Mouse (Mus musculus) heart, embryonic 14.5 days (tissue): ENCODE results near the gene Uckl1. TPM values are rescaled to one million over a fixed set of nuclear protein-coding genes. Genes with fewer than 3 reads are reported as not detected.

Experiments
- ATAC-seq: fragments of 200-750 bp; cut with Nextera tagmentation; 2 replicates; pipeline ENCODE4 v1.8.0; 2017; ENCODE audit warnings: low read depth, moderate TSS enrichment; ENCODE audit not compliant: insufficient number of reproducible peaks, insufficient read depth, low FRiP score
- H3K27ac ChIP-seq, 2 experiments: fragments of 200-500 bp in 1 of 2; fragments of 300-500 bp in 1 of 2; sonication (generic) in 1 of 2; replicated peaks in 1 of 2; 2 replicates each; pipeline ENCODE4 v1.5.1; 2012 to 2014; ENCODE audit warnings: low read depth in 2 of 2, low read length in 2 of 2, control low read depth in 1 of 2, mild to moderate bottlenecking in 1 of 2, mixed read lengths in 1 of 2; ENCODE audit not compliant: control insufficient read depth in 1 of 2, insufficient read depth in 1 of 2
- H3K27me3 ChIP-seq: fragments of 300-500 bp; sonication (generic); 2 replicates; pipeline ENCODE4 v1.6.1; 2014; ENCODE audit warnings: mild to moderate bottlenecking, low read length, control low read depth; ENCODE audit not compliant: control insufficient read depth, insufficient read depth
- H3K36me3 ChIP-seq: fragments of 300-500 bp; sonication (generic); 2 replicates; pipeline ENCODE4 v1.6.1; 2014; ENCODE audit warnings: mild to moderate bottlenecking, control low read depth, low read length, mixed read lengths; ENCODE audit not compliant: control insufficient read depth, insufficient read depth
- H3K4me1 ChIP-seq, 2 experiments: fragments of 200-500 bp in 1 of 2; fragments of 300-500 bp in 1 of 2; sonication (generic) in 1 of 2; 2 replicates each; pipeline ENCODE4 v1.6.1; 2012 to 2014; ENCODE audit warnings: low read length in 2 of 2, control low read depth in 1 of 2, mixed read lengths in 1 of 2; ENCODE audit not compliant: control insufficient read depth in 2 of 2, insufficient read depth in 2 of 2
- H3K4me2 ChIP-seq: fragments of 300-500 bp; sonication (generic); 2 replicates; pipeline ENCODE4 v1.6.1; 2014; ENCODE audit warnings: mild to moderate bottlenecking, low read length
- H3K4me3 ChIP-seq, 2 experiments: fragments of 200-500 bp in 1 of 2; fragments of 300-500 bp in 1 of 2; sonication (generic) in 1 of 2; 2 replicates each; pipeline ENCODE4 v1.5.1; 2012 to 2014; ENCODE audit warnings: low read length in 2 of 2, mild to moderate bottlenecking in 2 of 2, control low read depth in 1 of 2, low read depth in 1 of 2, moderate library complexity in 1 of 2; ENCODE audit not compliant: control insufficient read depth in 1 of 2, insufficient read depth in 1 of 2
- H3K9ac ChIP-seq: fragments of 300-500 bp; sonication (generic); 2 replicates; pipeline ENCODE4 v1.6.1; 2014; ENCODE audit warnings: mild to moderate bottlenecking, low read length
- H3K9me3 ChIP-seq: fragments of 300-500 bp; sonication (generic); 2 replicates; pipeline ENCODE4 v1.6.1; 2016; ENCODE audit warnings: low read length, control low read depth; ENCODE audit not compliant: control insufficient read depth
- WGBS: fragments of 180-500 bp; shearing (Covaris S2); extraction: QIAGEN DNeasy Blood & Tissue Kit; methylation state at CpG from one replicate; pipeline ENCODE4 v1.1.7; 2014; 5-methylcytosine and 5-hydroxymethylcytosine counted together
- polyA plus RNA-seq: library from polyadenylated mRNA; unstranded; fragments of >200 nt; fragmentation: Nextera tagmentation; extraction: Ambion mirVana; gene quantifications from 2 replicates; pipeline ENCODE4 v1.2.1, GENCODE M21; 2014

Gene Uckl1
- polyA plus RNA-seq, 1 experiment from 2014 or later = 72.1 TPM

GRCm38 (mm10) chr2:181588229-181588780, 3.6 kb upstream of the Uckl1 start:
- H3K27me3 ChIP-seq = no peaks in the 10 kb centered on the region
- WGBS = 89% methylated on average over 11 of the region's 11 CpGs
- peaks cover 4 to 13% of the 10 kb centered on the region in 2 experiments; a peak in 3 of 4 replicates for H3K4me1 ChIP-seq
- no peaks in the 10 kb centered on the region for H3K9me3 ChIP-seq
- no peak for ATAC-seq
- no peak overlapping the region for H3K9ac ChIP-seq
- no peak overlapping the region for H3K4me2 ChIP-seq
- H3K27ac ChIP-seq = no peak overlapping the region
- H3K4me3 ChIP-seq = no peak overlapping the region
- H3K36me3 ChIP-seq = peaks cover 73% of the 10 kb centered on the region

- peaks cover 4 to 9% of the 10 kb centered on the region in 2 experiments; a peak in 3 of 4 replicates for H3K4me1 ChIP-seq
- ATAC-seq = no peak
- H3K4me2 ChIP-seq = no peak overlapping the region
- H3K9me3 ChIP-seq = no peaks in the 10 kb centered on the region
- no peak overlapping the region for H3K9ac ChIP-seq
- H3K27me3 ChIP-seq = no peaks in the 10 kb centered on the region
- 83% methylated on average over 6 of the region's 6 CpGs for WGBS
- H3K4me3 ChIP-seq = no peak overlapping the region
- peaks cover 77% of the 10 kb centered on the region for H3K36me3 ChIP-seq
- H3K27ac ChIP-seq = no peak overlapping the region
These were observed 3.1 kb upstream of the Uckl1 start for GRCm38 (mm10) chr2:181587796-181588195.

GRCm38 (mm10) chr2:181586124-181586523, 1.4 kb upstream of the Uckl1 start:
- Histone ChIP-seq H3K9me3 (no peaks in the 10 kb centered on the region), H3K4me3 (no peak overlapping the region), H3K27ac (no peak overlapping the region), H3K4me2 (no peak overlapping the region), H3K9ac (no peak overlapping the region), H3K4me1 (peaks cover 0 to 7% of the 10 kb centered on the region in 2 experiments; a peak in 2 of 4 replicates), H3K36me3 (peaks cover 77% of the 10 kb centered on the region), H3K27me3 (no peaks in the 10 kb centered on the region)
- ATAC-seq = no peak
- 97% methylated on average over 3 of the region's 3 CpGs for WGBS

DNA sequence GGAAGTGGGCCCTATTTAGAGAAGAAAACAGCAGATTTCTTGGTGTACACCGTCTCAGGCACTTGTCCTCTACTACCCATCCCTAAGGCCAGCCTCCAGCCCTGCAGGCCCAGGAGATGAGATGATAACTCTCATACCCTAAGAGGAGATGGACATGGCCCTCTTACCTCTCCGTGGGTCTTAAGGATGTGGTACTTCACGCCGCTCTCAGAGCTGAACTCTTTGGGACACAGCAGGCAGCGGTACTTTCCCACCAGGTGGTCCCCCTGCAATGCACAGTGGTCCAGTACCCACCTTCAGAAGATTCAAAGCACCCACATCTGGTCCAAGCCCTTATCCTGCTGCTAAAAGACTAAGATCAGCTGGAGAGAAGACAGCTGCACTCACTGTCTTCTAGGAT, 814 bp upstream of the Uckl1 start:
- no peak overlapping the region for H3K27ac ChIP-seq
- ATAC-seq = no peak
- no peak overlapping the region for H3K9ac ChIP-seq
- no peak overlapping the region for H3K4me3 ChIP-seq
- H3K9me3 ChIP-seq = no peaks in the 10 kb centered on the region
- 87% methylated on average over 5 of the region's 5 CpGs for WGBS
- H3K4me1 ChIP-seq = peaks cover 4 to 7% of the 10 kb centered on the region in 2 experiments; a peak in 3 of 4 replicates
- H3K27me3 ChIP-seq = no peaks in the 10 kb centered on the region
- peaks cover 75% of the 10 kb centered on the region for H3K36me3 ChIP-seq
- H3K4me2 ChIP-seq = no peak overlapping the region

GRCm38 (mm10) chr2:181583460-181584257, 1.0 kb downstream of the Uckl1 start:
- Histone ChIP-seq H3K4me1 (peaks cover 15 to 24% of the 10 kb centered on the region in 2 experiments), H3K9me3 (no peaks in the 10 kb centered on the region), H3K36me3 (peaks cover 57% of the 10 kb centered on the region), H3K27ac (no peak overlapping the region), H3K9ac (no peak overlapping the region), H3K27me3 (no peaks in the 10 kb centered on the region), H3K4me3 (no peak overlapping the region), H3K4me2 (no peak overlapping the region)
- 83% methylated on average over 3 of the region's 3 CpGs for WGBS
- no peak for ATAC-seq

GRCm38 (mm10) chr2:181582939-181583338, 1.8 kb downstream of the Uckl1 start:
- WGBS = 75% methylated on average over 1 of the region's 1 CpGs
- H3K9me3 ChIP-seq = no peaks in the 10 kb centered on the region
- H3K4me3 ChIP-seq = no peak overlapping the region
- no peaks in the 10 kb centered on the region for H3K27me3 ChIP-seq
- H3K36me3 ChIP-seq = peaks cover 49% of the 10 kb centered on the region
- peaks cover 22 to 31% of the 10 kb centered on the region in 2 experiments for H3K4me1 ChIP-seq
- H3K9ac ChIP-seq = no peak overlapping the region
- no peak overlapping the region for H3K4me2 ChIP-seq
- no peak overlapping the region for H3K27ac ChIP-seq
- no peak for ATAC-seq

GRCm38 (mm10) chr2:181582358-181582757, 2.3 kb downstream of the Uckl1 start:
- no peak for ATAC-seq
- 86% methylated on average over 2 of the region's 2 CpGs for WGBS
- H3K9ac ChIP-seq = 0 out of 2 replicates have a peak overlapping the region, but pooled peaks have one; percentile 94
- H3K27me3 ChIP-seq = no peaks in the 10 kb centered on the region
- H3K9me3 ChIP-seq = no peaks in the 10 kb centered on the region
- H3K36me3 ChIP-seq = peaks cover 44% of the 10 kb centered on the region
- peaks cover 25 to 37% of the 10 kb centered on the region in 2 experiments for H3K4me1 ChIP-seq
- H3K27ac ChIP-seq = peak overlapping the region in 1 of 2 experiments; percentile 95; a peak in 1 of 4 replicates
- peak overlapping the region; percentile 92 for H3K4me2 ChIP-seq
- H3K4me3 ChIP-seq = peak overlapping the region in 1 of 2 experiments; percentile 90; a peak in 2 of 4 replicates
